Mouse (Mus musculus): ENCODE data around the gene Cdkn2aip.

- TF ChIP-seq FLI1 (IDR thresholded peaks at IDR 0.05; ENCODE audit: low read length) = no peak
- TF ChIP-seq GATA1 (IDR thresholded peaks at IDR 0.05; ENCODE audit: borderline replicate concordance, low read length) = no peak
Observed at GRCm38 (mm10) chr8:47746304-47746703, 32.6 kb upstream of the Cdkn2aip start.
